Mouse (Mus musculus) forebrain, embryonic 12.5 days (tissue): Measurements from ENCODE around the gene Dnah1. TPM values are rescaled to one million over a fixed set of nuclear protein-coding genes. Genes with fewer than 3 reads are reported as not detected.

Source experiments
- polyA plus RNA-seq: library from polyadenylated mRNA; unstranded; fragments of >200 nt; fragmentation: Nextera tagmentation; extraction: Ambion mirVana; gene quantifications from 2 replicates; pipeline ENCODE4 v1.2.1, GENCODE M21; 2016

Gene Dnah1
- polyA plus RNA-seq, 1 experiment from 2014 or later, result 8.0 TPM

Other genes with a start within 250 kb of the Dnah1 start
- 54.6 and 67.9 TPM in 2 replicates for gene Smim4, start 194.9 kb downstream of the Dnah1 start, polyA plus RNA-seq
- 406 and 410 TPM in 2 replicates for gene Nt5dc2, start 192.8 kb downstream of the Dnah1 start, polyA plus RNA-seq
- gene Stab1, start 155.3 kb downstream of the Dnah1 start, polyA plus RNA-seq, result 23.1 and 26.1 TPM in 2 replicates
- gene Tnnc1, start 115.6 kb downstream of the Dnah1 start, polyA plus RNA-seq, result 1.6 and 2.1 TPM in 2 replicates
- gene Nisch, start 107.0 kb downstream of the Dnah1 start, polyA plus RNA-seq, result 439 and 446 TPM in 2 replicates
- gene Sema3g, start 106.0 kb downstream of the Dnah1 start, polyA plus RNA-seq, result 0.86 and 0.93 TPM in 2 replicates
- gene Phf7, start 72.6 kb downstream of the Dnah1 start, polyA plus RNA-seq, result 14.8 and 15.8 TPM in 2 replicates
- gene Bap1, start 72.4 kb downstream of the Dnah1 start, polyA plus RNA-seq, result 130 and 135 TPM in 2 replicates
- gene Capn7, start 12.7 kb upstream of the Dnah1 start, polyA plus RNA-seq, result 46.8 and 47.5 TPM in 2 replicates
- gene Sh3bp5, start 112.2 kb upstream of the Dnah1 start, polyA plus RNA-seq, result 37.7 and 39.1 TPM in 2 replicates
- 21.6 and 22.8 TPM in 2 replicates for gene Eaf1, start 170.5 kb upstream of the Dnah1 start, polyA plus RNA-seq
- 73.5 and 78.9 TPM in 2 replicates for gene Mettl6, start 171.1 kb upstream of the Dnah1 start, polyA plus RNA-seq